21 mouse cellular contexts compared by ENCODE assay signal in genomic region chr6:50363385-50363784, GRCm38 (mm10).
A peak's percentile ranks its signal among the peaks of the same experiment; 100 is the strongest.
DNase-seq lines count a peak whose midpoint lies in the region; ATAC-seq lines count a peak whose summit lies in the region.
"Had no signal": no experiment of that assay in that cellular context is flagged by ENCODE, and none has a peak within 500 bp of the region (broad histone marks: within the 10 kb centered on the region; RNA-seq: fewer than 3 reads in every experiment).

No protein-coding gene starts in this region.

- no peak overlapping the region for H3K4me2 ChIP-seq in kidney, embryonic 14.5 days (replicated peaks; ENCODE audit: low read depth, low read length)
- no peak overlapping the region for H3K4me2 ChIP-seq in intestine, embryonic 16.5 days (ENCODE audit: low read depth, low read length)
- H3K4me2 ChIP-seq: heart, embryonic 13.5 days; hindbrain, embryonic 14.5 days; liver, embryonic 12.5 days; lung, embryonic 15.5 days; midbrain, embryonic 11.5 days had no signal

- no peaks in the 10 kb centered on the region for H3K27me3 ChIP-seq in kidney, embryonic 14.5 days (ENCODE audit: control insufficient read depth, insufficient read depth, low read length)
- no peaks in the 10 kb centered on the region for H3K27me3 ChIP-seq in intestine, embryonic 16.5 days (replicated peaks; ENCODE audit: control insufficient read depth, insufficient read depth, low read length)
- H3K27me3 ChIP-seq: liver, embryonic 12.5 days; lung, embryonic 15.5 days had no signal

- no peaks in the 10 kb centered on the region for H3K36me3 ChIP-seq in kidney, embryonic 14.5 days (ENCODE audit: control insufficient read depth, insufficient read depth, low read length)
- no peaks in the 10 kb centered on the region for H3K36me3 ChIP-seq in intestine, embryonic 16.5 days (ENCODE audit: control insufficient read depth, insufficient read depth, low read length)
- H3K36me3 ChIP-seq: liver, embryonic 12.5 days; lung, embryonic 15.5 days had no signal

- ATAC-seq in kidney, embryonic 14.5 days (ENCODE audit: low FRiP score, low TSS enrichment): no peak
- peak; percentile 66 for ATAC-seq in intestine, embryonic 16.5 days
- ATAC-seq: forebrain, embryonic 14.5 days; liver, embryonic 12.5 days had no signal

- H3K9ac ChIP-seq in kidney, embryonic 14.5 days (ENCODE audit: low read depth, low read length): no peak overlapping the region
- no peak overlapping the region for H3K9ac ChIP-seq in intestine, embryonic 16.5 days (ENCODE audit: low read depth, low read length)
- H3K9ac ChIP-seq: heart, embryonic 13.5 days; hindbrain, embryonic 14.5 days; liver, embryonic 12.5 days; lung, embryonic 15.5 days had no signal

- H3K4me1 ChIP-seq in kidney, embryonic 14.5 days (ENCODE audit: control insufficient read depth, insufficient read depth, low read length): 0 out of 2 replicates have a peak, but pooled peaks cover 2% of the 10 kb centered on the region
- peaks cover 10% of the 10 kb centered on the region for H3K4me1 ChIP-seq in intestine, embryonic 16.5 days (ENCODE audit: control insufficient read depth, insufficient read depth, low read length)
- H3K4me1 ChIP-seq: liver, embryonic 12.5 days had no signal

- peak; percentile 67 to 79 for DNase-seq in kidney, adult 8-10 months
- DNase-seq in kidney, postnatal 14 days: peak; percentile 69
- DNase-seq in yolk sac, embryonic 10.5 days (ENCODE audit: low spot score): peak; percentile 78
- no peak for DNase-seq in right cerebral cortex, postnatal 36 days (ENCODE audit: low spot score in 2 of 2)
- no peak for DNase-seq in right cerebral cortex, adult 18-20 months
- DNase-seq: cerebellum, adult 8-10 months; heart, adult 18-20 months; heart, postnatal 36 days; layer of hippocampus, adult 9-11 months; lung, postnatal 4 days; thymus, adult 18-20 months had no signal

- 79% methylated on average over 5 of the region's 5 CpGs for WGBS in kidney, embryonic 14.5 days
- WGBS in intestine, embryonic 16.5 days: 55% methylated on average over 5 of the region's 5 CpGs

- no peaks in the 10 kb centered on the region for H3K9me3 ChIP-seq in kidney, embryonic 14.5 days (ENCODE audit: control insufficient read depth, low read length)
- no peaks in the 10 kb centered on the region for H3K9me3 ChIP-seq in intestine, embryonic 16.5 days (ENCODE audit: control insufficient read depth, low read length)
- H3K9me3 ChIP-seq: embryonic facial prominence, embryonic 10.5 days; heart, embryonic 13.5 days; liver, embryonic 12.5 days; lung, embryonic 15.5 days had no signal

- no peak overlapping the region for H3K4me3 ChIP-seq in kidney, embryonic 14.5 days (ENCODE audit: low read length)
- H3K4me3 ChIP-seq in intestine, embryonic 16.5 days (ENCODE audit: low read length): no peak overlapping the region
- H3K4me3 ChIP-seq: embryonic facial prominence, embryonic 10.5 days; heart, embryonic 13.5 days; liver, embryonic 12.5 days; lung, embryonic 15.5 days had no signal

- H3K27ac ChIP-seq in kidney, embryonic 14.5 days (ENCODE audit: low read depth, low read length): no peak overlapping the region
- no peak overlapping the region for H3K27ac ChIP-seq in intestine, embryonic 16.5 days (ENCODE audit: low read length)
- H3K27ac ChIP-seq: embryonic facial prominence, embryonic 10.5 days; heart, embryonic 13.5 days; hindbrain, embryonic 14.5 days; kidney, postnatal 0 days; liver, embryonic 12.5 days; lung, embryonic 15.5 days had no signal

Comparison
In these comparisons a context has a peak if more than half of its experiments do, and no peak if none do; other contexts are left out.
1. DNase-seq: peak in kidney, adult 8-10 months (2 of 2), kidney, postnatal 14 days (single experiment) and yolk sac, embryonic 10.5 days (single experiment); none in right cerebral cortex, postnatal 36 days (0 of 2) and right cerebral cortex, adult 18-20 months (single experiment).